Mouse (Mus musculus) G1E (cell line): ENCODE data around the gene Wwc1. TPM values are rescaled to one million over a fixed set of nuclear protein-coding genes. Genes with fewer than 3 reads are reported as not detected.

ENCODE experiments used
- ATAC-seq: 2 replicates; pipeline ENCODE4 v1.8.0; 2016; ENCODE audit warnings: mild to moderate bottlenecking; ENCODE audit not compliant: insufficient number of reproducible peaks, poor library complexity, low FRiP score, severe bottlenecking; ENCODE audit errors: extremely low read depth
- DNase-seq: peaks from one replicate; pipeline ENCODE4 v3.0.0; 2012; ENCODE audit warnings: low spot score
- H3K27me3 ChIP-seq: 2 replicates; pipeline ENCODE4 v1.6.1; 2012; ENCODE audit warnings: mild to moderate bottlenecking, low read length, inconsistent platforms; ENCODE audit not compliant: insufficient read depth
- H3K36me3 ChIP-seq: replicated peaks from 2 replicates; pipeline ENCODE3; 2012; ENCODE audit warnings: mild to moderate bottlenecking, inconsistent platforms
- H3K4me1 ChIP-seq: 2 replicates; pipeline ENCODE4 v1.6.1; 2012; ENCODE audit warnings: low read depth, low read length, inconsistent platforms, mixed read lengths; ENCODE audit not compliant: insufficient read depth
- H3K4me3 ChIP-seq: 2 replicates; pipeline ENCODE4 v1.5.1; 2012; ENCODE audit warnings: low read depth, mild to moderate bottlenecking, inconsistent platforms, low read length, moderate library complexity, mixed read lengths
- H3K9me3 ChIP-seq: replicated peaks from 2 replicates; pipeline ENCODE4 v1.6.1; 2012; ENCODE audit warnings: inconsistent platforms
- CTCF ChIP-seq: IDR thresholded peaks from 2 replicates; pipeline ENCODE4 v1.5.1; 2012; ENCODE audit warnings: low read depth, low read length, inconsistent platforms, mixed read lengths
- GATA1 ChIP-seq: IDR thresholded peaks from 2 replicates; pipeline ENCODE4 v1.6.1; 2012; ENCODE audit warnings: borderline replicate concordance, low read length, inconsistent platforms, mixed read lengths
- GATA2 ChIP-seq: IDR thresholded peaks from 2 replicates; pipeline ENCODE4 v1.6.1; 2012; ENCODE audit warnings: low read depth, low read length, inconsistent platforms, borderline replicate concordance
- POLR2AphosphoS5 ChIP-seq: IDR thresholded peaks from 2 replicates; pipeline ENCODE4 v1.6.1; 2012; ENCODE audit warnings: low read depth, low read length, inconsistent platforms; ENCODE audit not compliant: insufficient replicate concordance
- TAL1 ChIP-seq: conservative IDR thresholded peaks from 2 replicates; pipeline ENCODE4 v1.6.1; 2012; ENCODE audit warnings: low read depth, low read length, inconsistent platforms, mixed read lengths
- polyA plus RNA-seq: library from polyadenylated mRNA; stranded (reverse); fragments of >175 nt; gene quantifications from 2 replicates; pipeline ENCODE4 v1.2.3, GENCODE M21; 2012
- total RNA-seq, 2 experiments: library from RNA; stranded (forward) in 1 of 2; stranded (reverse) in 1 of 2; fragments of 200-1000 nt in 1 of 2; fragments of >200 nt in 1 of 2; fragmentation: Nextera tagmentation in 1 of 2; gene quantifications; 2 replicates each; pipeline ENCODE4 v1.2.3; 2014 to 2017

Gene Wwc1
- total and polyA plus RNA-seq, 3 experiments = 0.01 to 0.22 TPM; not detected in 1

DNA sequence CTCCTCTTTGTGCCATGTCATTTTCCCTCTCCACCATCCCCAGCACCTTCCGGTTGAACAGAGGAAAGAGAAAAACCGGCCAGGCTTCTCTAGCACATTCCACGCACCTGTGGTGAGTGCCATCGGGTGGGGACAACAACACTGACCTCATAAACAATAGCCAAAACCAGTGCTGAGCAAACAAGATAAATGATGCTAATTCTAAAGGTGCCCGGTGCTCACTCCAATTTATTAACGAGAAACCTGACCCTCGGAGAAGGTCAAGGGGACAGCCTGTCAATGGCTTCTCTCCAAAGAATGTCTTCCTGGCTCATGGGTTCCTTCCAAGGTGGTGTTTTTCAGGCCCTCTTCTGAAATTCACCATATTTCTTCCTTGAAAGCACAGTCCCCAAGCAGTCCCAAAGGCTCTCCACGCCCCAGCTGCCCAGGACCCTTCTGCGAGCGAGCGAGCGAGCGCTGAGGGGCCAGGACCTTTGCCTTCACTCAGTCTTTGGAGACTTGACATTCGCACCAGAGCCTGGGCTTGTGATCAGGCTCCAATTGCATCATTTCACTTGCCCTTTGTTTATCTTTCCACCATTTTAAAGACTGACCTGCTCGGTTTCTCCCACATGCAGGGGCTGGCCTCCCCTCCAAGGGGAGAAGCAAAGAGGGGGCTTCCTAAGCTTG is 29.1 kb downstream of the Wwc1 start:
- H3K4me3 ChIP-seq = no peak overlapping the region
- no peaks in the 10 kb centered on the region for H3K27me3 ChIP-seq
- DNase-seq = no peak
- no peak for TF ChIP-seq GATA2
- no peak for TF ChIP-seq TAL1
- no peak for TF ChIP-seq CTCF
- no peak for TF ChIP-seq POLR2AphosphoS5
- ATAC-seq = no peak
- H3K36me3 ChIP-seq = no peaks in the 10 kb centered on the region
- H3K4me1 ChIP-seq = no peaks in the 10 kb centered on the region
- peaks cover 72% of the 10 kb centered on the region for H3K9me3 ChIP-seq

DNA sequence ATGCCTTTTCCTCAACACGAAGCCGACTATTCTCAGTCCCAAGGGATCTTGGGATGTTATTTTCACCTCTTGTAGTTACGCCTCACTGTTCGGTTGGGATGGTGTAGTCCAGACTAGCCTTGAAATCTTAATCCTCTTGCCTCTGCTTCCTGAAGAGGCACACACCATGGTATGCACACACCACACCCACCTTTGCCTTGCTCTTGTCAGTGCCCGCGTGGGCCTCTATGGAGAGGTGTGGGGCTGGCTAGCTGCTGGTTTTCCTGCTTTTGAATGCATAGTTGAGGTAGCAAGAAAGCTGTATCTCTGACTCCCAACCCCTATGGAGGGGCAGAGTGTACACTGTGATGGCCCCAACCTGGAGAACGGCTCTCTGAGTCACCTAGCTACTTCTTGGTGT is 29.9 kb downstream of the Wwc1 start:
- Histone ChIP-seq H3K4me1 (no peaks in the 10 kb centered on the region), H3K27me3 (no peaks in the 10 kb centered on the region), H3K9me3 (peaks cover 71% of the 10 kb centered on the region), H3K36me3 (no peaks in the 10 kb centered on the region), H3K4me3 (no peak overlapping the region)
- no peak for ATAC-seq
- DNase-seq = no peak
- TF ChIP-seq CTCF = no peak

DNA sequence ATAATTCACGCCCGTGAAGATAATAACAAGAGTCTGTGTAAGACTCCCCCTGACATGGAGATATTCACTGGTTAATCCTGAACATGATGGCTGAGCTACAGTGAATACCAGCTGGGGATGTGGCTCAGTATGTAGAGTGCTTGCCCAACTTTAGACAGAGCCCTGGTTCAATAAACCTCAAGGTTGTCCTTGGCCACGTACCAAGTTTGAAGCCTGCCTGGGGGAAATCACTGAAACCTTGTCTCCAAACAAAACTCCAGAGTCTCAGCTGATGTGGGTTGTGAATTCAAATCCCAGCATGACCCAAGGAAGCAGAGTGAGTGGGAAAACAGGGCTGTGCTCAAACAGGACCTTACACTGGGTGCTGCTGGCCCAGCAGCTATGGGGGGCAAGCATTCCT is 30.3 kb downstream of the Wwc1 start:
- Histone ChIP-seq H3K4me3 (no peak overlapping the region), H3K36me3 (no peaks in the 10 kb centered on the region), H3K9me3 (peaks cover 71% of the 10 kb centered on the region), H3K4me1 (no peaks in the 10 kb centered on the region), H3K27me3 (no peaks in the 10 kb centered on the region)
- DNase-seq = no peak
- ATAC-seq = no peak
- TF ChIP-seq TAL1 (no peak), CTCF (no peak), GATA1 (no peak), POLR2AphosphoS5 (no peak), GATA2 (no peak)

DNA sequence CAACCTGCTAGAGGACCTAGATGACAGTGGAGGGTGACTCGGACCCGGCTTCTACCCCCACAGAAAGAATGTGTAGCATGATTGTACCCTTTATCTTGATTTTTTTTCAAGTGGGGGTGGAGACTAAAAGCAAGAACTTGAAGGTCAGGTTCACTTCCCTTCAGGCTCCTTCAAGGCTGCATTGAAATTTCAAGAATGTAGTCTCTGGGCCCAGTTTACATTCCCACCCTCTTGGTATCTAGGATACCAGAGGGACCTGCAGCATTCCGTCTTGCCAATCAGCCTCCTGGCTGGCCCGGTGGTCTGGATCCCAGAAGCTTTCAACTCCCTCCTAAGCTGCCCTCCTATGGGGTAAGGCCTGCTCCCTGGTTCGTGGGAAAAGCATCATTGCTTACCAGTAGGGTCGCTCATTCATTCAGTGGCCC is 31.9 kb downstream of the Wwc1 start:
- H3K4me3 ChIP-seq = no peak overlapping the region
- H3K27me3 ChIP-seq = no peaks in the 10 kb centered on the region
- DNase-seq (no peak), ATAC-seq (no peak)
- H3K4me1 ChIP-seq = no peaks in the 10 kb centered on the region
- H3K36me3 ChIP-seq = no peaks in the 10 kb centered on the region
- TF ChIP-seq GATA2 = no peak
- no peak for TF ChIP-seq GATA1
- TF ChIP-seq TAL1 = no peak
- no peak for TF ChIP-seq CTCF
- no peak for TF ChIP-seq POLR2AphosphoS5
- peaks cover 58% of the 10 kb centered on the region for H3K9me3 ChIP-seq

DNA sequence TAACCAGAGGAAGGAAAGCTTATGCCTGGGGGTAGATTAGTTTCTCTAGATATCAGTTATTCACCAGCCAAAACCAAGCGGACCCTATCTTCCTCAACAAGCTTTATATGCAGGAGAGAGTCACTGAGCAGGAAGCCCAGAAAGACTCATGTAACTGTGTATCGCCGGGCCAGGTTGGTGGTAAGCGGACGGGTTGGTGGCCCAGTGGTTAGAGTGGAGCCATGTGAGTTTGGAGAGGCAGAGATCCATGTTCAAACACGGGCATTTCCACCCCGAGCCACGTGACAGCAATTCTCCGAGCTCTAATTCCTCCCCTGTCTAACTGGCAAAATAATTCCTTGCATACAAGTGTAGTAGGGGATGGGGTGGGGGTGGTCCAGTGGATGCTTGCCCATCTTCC is 32.4 kb downstream of the Wwc1 start:
- peaks cover 53% of the 10 kb centered on the region for H3K9me3 ChIP-seq
- H3K36me3 ChIP-seq = no peaks in the 10 kb centered on the region
- H3K4me1 ChIP-seq = no peaks in the 10 kb centered on the region
- ATAC-seq (no peak), DNase-seq (no peak)
- H3K4me3 ChIP-seq = no peak overlapping the region
- TF ChIP-seq POLR2AphosphoS5 = no peak
- no peak for TF ChIP-seq GATA2
- TF ChIP-seq CTCF = no peak
- no peak for TF ChIP-seq GATA1
- no peak for TF ChIP-seq TAL1
- no peaks in the 10 kb centered on the region for H3K27me3 ChIP-seq

DNA sequence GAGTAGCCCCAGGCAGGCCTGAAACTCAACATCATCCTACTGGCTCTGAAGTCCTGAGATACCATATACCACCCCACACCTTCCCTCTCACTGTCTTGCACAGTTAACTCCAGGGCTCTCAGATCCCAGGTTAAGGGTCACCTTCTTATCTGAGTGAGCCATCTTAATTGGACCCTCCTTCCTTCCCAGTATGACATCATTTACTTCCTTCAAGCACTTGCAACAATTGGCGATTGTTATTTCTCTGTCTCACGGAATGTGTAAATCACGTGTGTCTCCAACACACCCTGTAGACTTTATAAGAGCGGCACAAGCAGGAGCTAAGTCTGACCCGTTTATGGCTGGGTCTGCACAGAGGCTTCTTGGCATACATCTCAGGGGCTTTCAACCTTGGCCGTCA is 35.1 kb downstream of the Wwc1 start:
- TF ChIP-seq TAL1 = no peak
- TF ChIP-seq GATA2 = no peak
- TF ChIP-seq GATA1 = no peak
- TF ChIP-seq CTCF = no peak
- TF ChIP-seq POLR2AphosphoS5 = no peak

DNA sequence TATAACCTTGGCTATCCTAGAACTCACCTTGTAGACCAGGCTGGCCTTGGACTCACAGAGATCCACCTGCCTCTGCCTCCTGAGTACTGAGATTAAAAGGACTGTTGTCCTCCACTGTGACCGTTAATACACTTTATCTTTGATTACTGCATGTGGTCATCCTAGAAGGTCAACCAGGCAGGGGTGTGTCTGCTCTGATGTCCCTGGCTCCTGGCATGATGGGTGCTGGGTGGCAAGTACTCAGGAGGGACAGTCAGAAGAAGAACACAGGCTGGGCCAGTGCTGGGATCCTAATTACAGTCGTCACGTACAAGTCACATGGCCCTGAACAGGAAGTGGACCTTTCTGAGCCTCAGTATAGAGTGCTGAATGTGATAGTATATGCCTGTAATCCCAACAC is 38.7 kb downstream of the Wwc1 start:
- no peaks in the 10 kb centered on the region for H3K36me3 ChIP-seq
- no peaks in the 10 kb centered on the region for H3K27me3 ChIP-seq
- no peaks in the 10 kb centered on the region for H3K4me1 ChIP-seq
- ATAC-seq (no peak), DNase-seq (no peak)
- no peak for TF ChIP-seq TAL1
- TF ChIP-seq POLR2AphosphoS5 = no peak
- TF ChIP-seq GATA2 = no peak
- no peak for TF ChIP-seq GATA1
- no peak for TF ChIP-seq CTCF
- H3K9me3 ChIP-seq = peaks cover 37% of the 10 kb centered on the region
- no peak overlapping the region for H3K4me3 ChIP-seq

More for the DNA sequence above, 35.1 kb downstream of the Wwc1 start:
- ATAC-seq (no peak), DNase-seq (no peak)
- H3K9me3 ChIP-seq = peaks cover 51% of the 10 kb centered on the region
- H3K4me3 ChIP-seq = no peak overlapping the region
- no peaks in the 10 kb centered on the region for H3K4me1 ChIP-seq
- H3K27me3 ChIP-seq = no peaks in the 10 kb centered on the region
- H3K36me3 ChIP-seq = no peaks in the 10 kb centered on the region
